Mouse (Mus musculus): ENCODE data around the gene Wdr54.

Wdr54 gene

DNA sequence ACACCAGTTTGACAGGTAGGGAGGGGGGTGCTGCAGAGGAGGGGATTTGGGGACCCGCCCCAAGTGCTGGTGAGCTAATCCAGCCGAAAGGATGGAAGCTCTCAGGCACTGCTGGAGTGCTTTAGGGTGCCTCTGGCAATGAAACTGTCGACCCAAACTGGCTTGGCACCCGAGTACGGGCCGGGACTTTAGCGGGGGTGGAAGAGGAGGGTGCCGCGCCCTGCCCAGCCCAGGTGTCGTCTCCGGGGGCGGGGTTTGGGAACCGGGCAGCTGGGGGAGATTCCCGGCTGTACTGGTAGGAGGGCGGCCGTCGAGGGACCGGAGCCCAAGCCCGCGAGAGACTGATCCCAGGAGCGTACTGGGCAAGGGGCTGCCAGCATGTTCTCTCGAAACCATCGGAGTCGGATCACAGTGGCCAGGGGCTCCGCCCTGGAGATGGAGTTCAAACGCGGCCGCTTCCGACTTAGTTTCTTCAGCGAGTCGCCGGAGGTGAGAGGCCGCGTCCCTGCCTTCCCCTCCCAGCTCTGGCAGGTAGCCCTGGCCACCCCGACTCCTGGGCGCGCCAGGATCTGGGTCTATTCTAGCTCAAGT lies 20.5 kb downstream of the Wdr54 start:
- in situ Hi-C loops (cut with MboI; ENCODE audit: low pct_unique_long_range_greater_than_20kb in 1 of 2, low sequenced_read_pairs in 2 of 2, unreplicated experiment in 1 of 2), result no loop called here

DNA sequence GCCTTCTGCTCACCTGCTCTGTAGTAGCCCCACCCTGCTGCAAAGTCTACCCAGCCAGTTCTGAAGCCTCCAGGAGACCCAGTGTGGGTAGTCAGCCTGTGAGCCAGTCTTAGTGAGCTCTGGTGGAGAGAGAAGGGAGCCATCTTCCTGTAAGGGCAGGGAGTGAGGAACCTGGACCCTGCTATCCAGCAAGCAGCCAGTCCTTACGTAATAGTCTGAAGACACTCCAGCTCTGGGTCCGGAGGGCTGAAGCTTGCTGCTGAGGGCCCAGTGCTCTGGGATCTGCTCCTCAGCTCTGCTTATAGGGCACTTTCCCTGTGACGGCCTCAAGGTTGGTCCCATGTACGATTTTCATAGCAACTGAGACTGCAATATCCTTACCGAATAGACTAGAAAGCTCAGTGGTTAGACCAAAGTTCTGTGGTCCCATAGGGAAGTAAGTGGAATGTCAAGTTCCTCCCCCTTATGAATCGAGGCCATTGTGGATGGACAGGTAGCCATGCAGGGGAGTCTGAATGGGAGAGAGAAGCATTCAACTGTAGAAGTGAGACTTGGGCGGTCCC lies 21.2 kb downstream of the Wdr54 start, which contains the start of gene Rtkn:
Gene Rtkn (plus strand): TSS at position 513 of the 563 bp plus-strand sequence.
- in situ Hi-C loops (cut with MboI; ENCODE audit: low pct_unique_long_range_greater_than_20kb in 1 of 2, low sequenced_read_pairs in 2 of 2, unreplicated experiment in 1 of 2), result no loop called here

DNA sequence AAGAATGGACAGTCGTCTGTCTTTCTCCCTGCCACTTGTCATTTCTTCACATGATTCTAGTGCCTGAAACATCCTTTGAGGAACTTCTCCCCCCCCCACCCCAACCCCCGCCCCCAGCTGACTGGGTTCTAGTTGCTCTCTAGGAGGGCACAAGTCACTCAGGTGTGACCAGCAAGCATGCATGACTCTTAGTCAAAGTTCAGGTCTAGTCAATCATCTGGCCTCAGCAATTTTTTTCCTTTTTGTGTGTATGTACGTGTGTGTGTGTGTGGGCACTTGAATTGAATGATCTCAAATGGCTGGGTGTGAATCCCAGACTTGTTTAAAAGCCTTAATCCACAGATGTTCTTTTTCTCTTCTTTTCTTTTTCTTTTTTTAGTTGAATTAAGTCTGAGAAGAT lies 22.0 kb downstream of the Wdr54 start:
- in situ Hi-C loops (cut with MboI; ENCODE audit: low pct_unique_long_range_greater_than_20kb in 1 of 2, low sequenced_read_pairs in 2 of 2, unreplicated experiment in 1 of 2), result no loop called here

DNA sequence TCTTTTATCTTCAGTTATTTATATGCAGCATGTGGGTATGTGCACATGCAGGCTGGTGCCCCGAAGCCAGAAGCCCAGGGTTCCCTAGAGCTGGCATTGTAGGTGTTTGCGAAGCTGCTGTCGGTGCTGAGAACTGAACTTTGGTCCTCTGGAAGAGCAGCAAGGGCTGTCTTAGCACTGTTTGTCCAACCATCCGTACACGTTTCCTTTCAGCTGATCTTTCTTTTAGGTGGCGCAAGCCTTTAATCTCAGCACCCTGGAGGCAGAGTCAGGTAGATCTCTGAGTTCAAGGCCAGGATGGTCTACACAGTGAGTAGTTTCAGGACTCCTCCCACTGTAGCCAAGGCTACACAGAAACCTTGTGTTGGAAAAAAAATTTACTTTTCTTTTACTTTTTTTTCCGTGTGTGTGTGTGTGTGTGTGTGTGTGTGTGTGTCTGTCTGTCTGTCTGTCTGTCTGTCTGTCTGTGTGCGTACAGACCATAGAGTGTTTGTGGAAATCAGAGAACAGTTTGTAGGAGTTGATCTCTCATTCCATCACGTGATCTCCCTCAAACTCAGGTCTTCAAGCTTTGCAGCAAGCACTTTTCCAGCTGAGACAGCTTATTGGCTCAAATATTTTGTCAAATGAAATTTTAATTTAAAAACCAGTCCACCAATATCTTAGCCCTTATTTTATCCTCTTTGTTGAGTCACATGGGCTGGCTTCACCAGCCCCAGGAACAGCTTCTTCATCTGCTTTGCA lies 23.8 kb downstream of the Wdr54 start:
- in situ Hi-C loops (cut with MboI; ENCODE audit: low pct_unique_long_range_greater_than_20kb in 1 of 2, low sequenced_read_pairs in 2 of 2, unreplicated experiment in 1 of 2), result no loop called here

DNA sequence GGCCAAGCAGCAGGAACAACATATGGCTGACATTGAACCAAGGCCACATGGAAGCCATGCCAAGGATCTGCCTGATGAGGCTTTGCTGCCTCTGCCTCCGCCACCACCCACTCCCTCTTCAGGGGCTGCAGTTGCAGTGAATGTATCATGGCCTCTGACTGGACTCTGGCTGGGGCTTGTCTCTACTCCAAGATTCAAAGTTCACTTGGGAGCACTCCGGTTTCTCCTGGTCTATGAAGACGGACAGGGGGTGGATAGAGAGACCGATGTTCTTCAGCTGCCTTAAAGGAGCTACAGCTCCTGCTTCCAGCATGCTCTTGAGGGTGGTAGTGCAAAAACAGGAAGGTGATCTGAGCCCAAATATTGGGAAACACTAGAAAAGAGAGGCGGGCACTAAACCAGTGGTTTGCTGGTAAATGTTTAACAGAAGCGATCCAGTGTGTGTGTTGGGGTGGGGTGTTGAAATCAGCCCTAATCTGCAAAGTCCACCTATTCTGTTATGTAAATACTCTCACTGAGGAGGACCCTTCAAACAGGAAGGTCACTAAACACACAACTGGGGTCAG lies 24.6 kb downstream of the Wdr54 start:
- in situ Hi-C loops (cut with MboI; ENCODE audit: low pct_unique_long_range_greater_than_20kb in 1 of 2, low sequenced_read_pairs in 2 of 2, unreplicated experiment in 1 of 2), result no loop called here

DNA sequence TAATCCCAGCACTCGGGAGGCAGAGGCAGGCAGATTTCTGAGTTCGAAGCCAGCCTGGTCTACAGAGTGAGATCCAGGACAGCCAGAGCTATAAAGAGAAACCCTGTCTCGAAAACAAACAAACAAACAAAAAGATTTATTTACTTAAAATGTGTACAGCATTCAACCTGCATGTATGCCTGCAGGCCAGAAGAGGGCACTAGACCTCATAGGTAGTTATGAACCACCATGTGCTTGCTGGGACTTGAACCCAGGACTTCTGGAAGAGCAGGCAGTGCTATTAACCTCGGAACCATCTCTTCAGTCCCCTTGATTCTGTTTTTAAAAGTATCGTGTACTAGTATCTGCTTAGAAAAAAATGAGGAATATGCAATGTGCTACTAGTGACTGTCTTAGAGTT lies 28.8 kb downstream of the Wdr54 start:
- in situ Hi-C loops (cut with MboI; ENCODE audit: low pct_unique_long_range_greater_than_20kb in 1 of 2, low sequenced_read_pairs in 2 of 2, unreplicated experiment in 1 of 2), result no loop called here

DNA sequence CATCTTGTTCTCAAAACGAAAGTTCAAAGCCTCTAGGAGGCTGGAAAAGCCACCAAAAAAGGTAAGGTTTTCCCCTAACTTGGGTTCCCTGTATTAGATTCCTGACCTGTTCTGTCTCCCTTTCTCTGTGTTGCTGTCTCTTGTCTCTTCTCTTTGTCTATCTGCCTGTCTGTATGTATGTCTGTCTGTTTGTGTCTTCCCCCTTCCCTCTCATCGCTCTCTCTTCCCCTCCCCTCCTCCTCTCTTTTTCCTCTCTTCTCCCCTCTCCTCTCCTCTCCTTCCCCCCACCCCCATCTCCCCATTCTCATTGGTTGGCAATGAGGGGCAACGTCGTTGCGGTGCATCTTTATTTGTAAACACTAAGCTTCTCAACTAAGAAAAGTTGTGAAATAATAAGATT lies 30.9 kb downstream of the Wdr54 start, which contains the start of gene Ino80b:
Gene Ino80b (minus strand): TSS at position 101 of the 400 bp plus-strand sequence.
- in situ Hi-C loops (cut with MboI; ENCODE audit: low pct_unique_long_range_greater_than_20kb in 1 of 2, low sequenced_read_pairs in 2 of 2, unreplicated experiment in 1 of 2), result no loop called here

DNA sequence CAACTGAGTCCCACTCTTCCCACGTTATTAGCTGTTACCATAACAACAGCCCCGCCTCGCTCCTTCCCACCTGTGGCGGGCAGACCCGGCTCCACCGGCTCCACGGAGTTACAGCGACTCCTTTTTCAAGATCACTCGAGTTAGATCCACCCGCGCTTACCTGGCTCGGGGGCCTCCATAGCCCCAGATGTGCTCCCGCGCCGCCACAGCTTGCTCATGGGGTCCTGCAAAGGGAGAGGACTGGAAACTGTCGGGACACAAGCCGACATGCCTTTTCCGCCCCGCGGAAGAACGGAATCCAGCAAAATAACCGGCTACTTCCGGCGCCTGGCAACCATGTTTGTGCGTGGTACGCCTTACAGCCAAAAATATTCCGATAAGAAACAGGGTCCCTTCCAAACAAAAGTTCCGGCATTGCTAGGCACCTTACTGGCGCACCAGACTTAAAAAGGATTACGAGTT lies 31.3 kb downstream of the Wdr54 start:
- in situ Hi-C loops (cut with MboI; ENCODE audit: low pct_unique_long_range_greater_than_20kb in 1 of 2, low sequenced_read_pairs in 2 of 2, unreplicated experiment in 1 of 2), result no loop called here

DNA sequence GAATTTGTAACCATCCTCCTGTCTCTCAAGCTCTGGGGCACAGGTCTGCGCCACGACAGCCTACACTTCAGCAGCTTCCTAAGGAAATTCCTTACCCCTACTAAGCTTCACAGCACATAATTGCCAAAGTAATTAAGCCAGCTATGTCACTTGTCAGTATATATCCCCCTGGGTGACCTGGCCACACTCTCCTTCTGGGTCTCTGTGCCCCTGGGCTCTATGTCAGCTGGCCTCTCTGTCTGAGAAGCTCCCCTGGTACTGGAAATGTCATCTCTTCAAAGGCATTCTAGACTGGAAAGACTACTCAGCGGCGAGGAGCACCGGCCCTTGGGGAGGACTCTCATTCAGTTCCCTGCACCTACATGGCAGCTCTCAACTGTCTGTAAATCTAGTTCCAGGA lies 33.2 kb downstream of the Wdr54 start:
- in situ Hi-C loops (cut with MboI; ENCODE audit: low pct_unique_long_range_greater_than_20kb in 1 of 2, low sequenced_read_pairs in 2 of 2, unreplicated experiment in 1 of 2), result no loop called here

DNA sequence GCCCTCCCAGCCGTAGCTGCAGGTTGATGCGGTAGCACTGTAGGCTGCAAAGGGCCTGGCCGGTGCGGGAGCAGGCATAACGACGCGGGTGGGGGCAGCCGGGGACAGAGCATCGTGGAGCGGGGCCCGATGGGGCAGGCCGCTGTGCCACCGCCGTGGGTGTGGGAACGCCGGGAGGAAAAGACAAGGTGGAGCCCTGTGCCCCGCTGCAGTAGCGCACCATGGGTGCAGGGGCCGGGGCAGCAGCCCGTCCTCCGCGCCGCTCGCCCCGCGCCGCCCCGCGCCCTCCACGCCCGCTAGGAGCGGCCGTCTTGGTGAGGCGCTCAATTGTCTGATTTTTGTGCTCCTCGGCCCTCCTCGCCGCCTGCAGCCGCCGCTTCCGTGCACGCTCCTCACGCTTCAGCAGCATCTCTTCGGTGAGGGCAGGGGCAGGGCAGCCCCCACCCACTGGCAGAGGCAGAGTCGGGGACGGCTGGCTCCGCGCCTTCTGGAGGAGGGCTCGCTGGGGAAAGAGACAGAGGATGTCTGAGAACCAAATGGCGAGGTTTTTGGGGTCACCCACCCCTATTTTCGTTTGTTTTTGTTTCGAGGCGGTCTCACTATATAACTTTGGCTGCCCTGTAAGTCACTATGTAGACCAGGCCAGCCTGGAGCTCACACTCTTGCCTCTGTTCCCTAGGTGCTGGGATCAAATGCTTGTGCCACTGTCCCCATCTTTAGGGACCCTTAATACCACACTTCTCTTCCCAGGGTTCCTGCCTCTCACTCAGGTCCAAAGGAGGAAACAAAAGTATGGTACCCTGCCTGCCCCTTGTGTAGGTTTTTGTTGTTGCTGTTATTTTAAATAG lies 34.1 kb downstream of the Wdr54 start:
- in situ Hi-C loops (cut with MboI; ENCODE audit: low pct_unique_long_range_greater_than_20kb in 1 of 2, low sequenced_read_pairs in 2 of 2, unreplicated experiment in 1 of 2), result no loop called here

DNA sequence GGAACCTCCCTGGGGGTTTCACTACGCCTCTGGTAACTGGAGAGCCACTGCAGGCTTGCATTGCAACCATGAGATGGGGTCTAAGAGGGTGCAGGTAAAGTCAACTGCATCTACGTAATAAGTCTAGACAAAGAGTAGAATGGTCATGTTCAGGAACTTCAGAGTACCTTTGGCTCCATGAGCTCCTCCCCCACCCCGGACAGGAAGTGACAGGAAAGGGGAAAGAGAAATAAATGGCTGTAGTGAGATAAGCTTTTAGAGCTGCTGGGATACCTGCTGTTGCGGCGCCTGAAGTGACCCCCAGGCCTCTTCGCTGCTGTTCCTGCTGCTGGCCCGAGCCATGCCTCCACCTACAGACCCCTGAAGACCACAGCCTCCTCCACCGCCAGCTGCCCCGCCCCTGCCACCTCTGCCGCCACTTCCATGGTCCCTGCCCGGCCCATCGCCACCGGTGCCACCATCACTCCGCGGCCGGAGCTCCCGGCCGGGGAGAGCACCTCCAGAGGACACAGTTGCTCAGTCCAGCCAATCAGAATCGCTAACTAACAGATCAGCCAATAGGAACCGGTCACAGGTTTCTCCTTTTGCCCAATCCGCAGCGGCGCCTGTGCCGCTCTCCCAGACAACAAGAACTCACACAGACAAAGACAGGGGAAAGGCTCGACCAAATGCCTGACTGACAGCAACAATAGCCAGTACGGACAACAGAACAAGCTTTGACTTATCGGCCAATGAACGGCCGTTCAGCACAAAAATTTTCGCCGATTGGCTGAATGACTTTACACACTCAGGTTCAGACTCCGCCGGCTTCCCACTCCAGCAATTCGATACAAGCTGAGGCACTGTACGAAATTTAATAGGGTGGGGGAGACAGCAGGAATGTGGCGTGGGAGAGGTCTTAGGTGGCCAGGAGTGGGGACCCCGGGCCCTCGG lies 35.0 kb downstream of the Wdr54 start, which contains the start of gene Wbp1:
Gene Wbp1 (minus strand): TSS at position 630 of the 933 bp plus-strand sequence.
- in situ Hi-C loops (cut with MboI; ENCODE audit: low pct_unique_long_range_greater_than_20kb in 1 of 2, low sequenced_read_pairs in 2 of 2, unreplicated experiment in 1 of 2), result no loop called here

DNA sequence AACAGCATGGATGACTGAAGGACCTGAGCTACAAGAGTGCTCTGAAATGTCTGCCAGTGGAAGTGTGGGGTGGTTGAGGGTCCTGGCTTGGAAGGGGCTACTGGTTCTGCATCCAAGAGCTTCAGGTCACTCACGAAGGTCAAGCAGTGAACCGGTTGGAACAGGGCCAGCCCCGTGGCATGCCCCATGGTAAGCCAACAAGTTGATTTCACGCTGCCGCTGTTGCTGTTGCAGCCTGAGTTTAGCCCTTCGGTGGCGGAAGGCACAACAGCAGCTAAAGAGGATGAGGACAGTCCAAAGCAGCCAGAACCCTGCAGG lies 36.5 kb downstream of the Wdr54 start:
- in situ Hi-C loops (cut with MboI; ENCODE audit: low pct_unique_long_range_greater_than_20kb in 1 of 2, low sequenced_read_pairs in 2 of 2, unreplicated experiment in 1 of 2), result no loop called here

DNA sequence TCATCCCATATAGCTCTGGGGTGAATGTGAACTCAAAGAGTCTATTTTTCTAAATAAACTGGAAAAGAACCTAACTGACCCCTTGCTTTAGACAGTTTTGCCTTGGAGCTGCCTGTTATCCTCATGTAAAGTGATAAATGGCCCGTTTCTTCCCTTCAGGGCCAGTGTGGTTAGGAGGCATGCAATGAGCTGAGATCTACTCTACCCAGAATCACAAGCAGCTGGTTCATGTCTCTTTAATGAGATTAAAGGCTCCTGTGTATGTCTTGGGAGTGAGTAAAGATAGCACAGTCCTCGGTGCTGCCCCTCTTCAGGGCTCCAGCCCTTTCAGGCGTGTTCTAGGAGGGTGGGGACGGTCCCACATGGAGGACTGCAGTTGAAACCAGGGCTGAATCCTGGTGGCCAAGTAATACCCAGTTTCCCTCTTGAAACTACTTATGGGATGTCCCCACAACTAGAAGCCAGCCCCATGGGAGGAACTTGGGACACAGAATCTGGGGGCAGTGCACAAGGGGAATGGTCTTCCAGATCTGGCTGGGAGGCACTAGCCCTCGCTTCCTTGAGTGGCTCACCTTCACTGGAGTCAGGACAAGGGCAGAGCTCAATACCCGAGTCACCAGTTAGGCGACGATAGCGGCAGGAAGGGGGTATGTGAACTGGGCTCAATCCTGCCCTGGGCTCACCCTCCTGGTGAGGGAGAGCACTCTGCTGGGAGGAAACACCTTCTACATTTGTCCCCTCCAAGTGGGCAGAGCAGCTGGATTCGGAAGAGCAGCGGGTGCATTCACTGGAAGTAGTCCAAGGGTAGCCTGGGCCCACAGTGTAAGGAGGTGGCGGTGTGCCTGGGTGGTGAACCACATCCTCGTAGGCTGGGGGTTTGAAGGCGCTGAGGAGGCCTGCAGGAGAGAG lies 37.1 kb downstream of the Wdr54 start:
- in situ Hi-C loops (cut with MboI; ENCODE audit: low pct_unique_long_range_greater_than_20kb in 1 of 2, low sequenced_read_pairs in 2 of 2, unreplicated experiment in 1 of 2), result no loop called here

DNA sequence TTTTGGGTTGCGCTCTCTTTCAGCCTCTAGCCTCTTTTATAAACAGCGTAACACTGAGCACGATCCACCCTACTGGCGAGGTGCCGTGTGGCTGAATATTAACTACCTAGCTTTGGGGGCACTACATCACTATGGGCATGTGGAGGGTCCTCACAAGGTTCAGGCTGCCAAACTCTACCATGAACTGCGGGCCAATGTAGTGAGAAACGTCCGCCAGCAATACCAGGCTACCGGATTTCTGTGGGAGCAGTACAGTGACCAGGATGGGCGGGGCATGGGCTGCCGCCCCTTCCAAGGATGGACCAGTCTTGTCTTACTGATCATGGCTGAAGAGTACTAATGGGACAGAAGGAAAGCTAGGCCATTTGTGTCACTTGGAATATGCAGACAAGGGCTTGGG lies 37.8 kb downstream of the Wdr54 start:
- in situ Hi-C loops (cut with MboI; ENCODE audit: low pct_unique_long_range_greater_than_20kb in 1 of 2, low sequenced_read_pairs in 2 of 2, unreplicated experiment in 1 of 2), result no loop called here

DNA sequence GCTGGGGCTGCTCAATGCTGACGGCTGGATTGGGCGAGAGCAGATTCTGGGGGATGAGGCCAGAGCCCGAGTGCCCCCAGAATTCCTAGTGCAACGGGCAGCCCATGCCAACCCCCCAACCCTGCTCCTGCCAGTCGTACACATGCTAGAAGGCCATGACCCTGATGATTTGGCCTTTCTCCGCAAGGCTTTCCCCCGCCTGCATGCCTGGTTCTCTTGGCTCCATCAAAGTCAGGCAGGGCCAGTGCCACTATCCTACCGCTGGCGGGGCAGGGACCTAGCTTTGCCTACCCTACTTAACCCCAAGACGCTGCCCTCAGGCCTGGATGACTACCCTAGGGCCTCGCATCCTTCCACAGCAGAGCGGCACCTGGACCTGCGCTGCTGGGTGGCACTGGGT lies 38.6 kb downstream of the Wdr54 start:
- in situ Hi-C loops (cut with MboI; ENCODE audit: low pct_unique_long_range_greater_than_20kb in 1 of 2, low sequenced_read_pairs in 2 of 2, unreplicated experiment in 1 of 2), result no loop called here

DNA sequence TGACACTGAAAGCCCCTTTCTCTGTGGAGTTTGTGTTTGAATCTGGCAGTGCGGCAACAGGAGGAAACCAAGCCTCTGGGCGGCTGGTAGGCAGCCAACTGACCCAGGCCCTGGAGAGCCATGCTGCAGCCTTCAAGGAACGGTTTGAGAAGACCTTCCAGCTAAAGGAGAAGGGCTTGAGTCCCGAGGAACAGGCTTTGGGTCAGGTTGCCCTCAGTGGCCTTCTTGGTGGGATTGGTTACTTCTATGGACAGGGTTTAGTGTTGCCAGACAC lies 39.1 kb downstream of the Wdr54 start:
- in situ Hi-C loops (cut with MboI; ENCODE audit: low pct_unique_long_range_greater_than_20kb in 1 of 2, low sequenced_read_pairs in 2 of 2, unreplicated experiment in 1 of 2), result no loop called here

Data from mouse embryonic stem cell (cell line).